Mouse (Mus musculus): ENCODE results near the gene Ski. TPM values are rescaled to one million over a fixed set of nuclear protein-coding genes. Genes with fewer than 3 reads are reported as not detected.
A peak's percentile ranks its signal among the peaks of the same experiment; 100 is the strongest.

Gene Ski
- total RNA-seq, 4 experiments from 2014 or later = 44.5 to 53.3 (median 49.0) TPM

DNA sequence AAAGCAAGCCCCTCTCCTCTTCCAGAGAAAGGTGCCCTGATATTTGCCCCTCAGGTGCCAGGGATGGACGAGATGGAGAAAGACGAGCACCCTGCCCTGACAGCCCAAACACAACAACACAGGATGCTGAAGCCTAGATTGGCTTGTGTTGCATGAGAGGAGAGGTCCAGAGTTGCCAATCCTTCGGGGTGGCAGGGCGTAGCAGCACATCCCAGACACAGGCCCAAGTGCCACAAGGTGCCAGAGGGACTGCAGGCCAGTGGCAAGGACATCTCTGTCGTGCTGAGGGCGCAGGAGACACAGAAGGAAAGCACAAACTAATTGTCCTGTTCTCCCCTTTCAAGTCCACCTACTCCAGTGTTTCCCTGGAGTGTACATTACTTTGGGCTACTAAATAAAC is 8.2 kb downstream of the Ski start:
- DNase-seq (ENCODE audit: low spot score) = no peak

DNA sequence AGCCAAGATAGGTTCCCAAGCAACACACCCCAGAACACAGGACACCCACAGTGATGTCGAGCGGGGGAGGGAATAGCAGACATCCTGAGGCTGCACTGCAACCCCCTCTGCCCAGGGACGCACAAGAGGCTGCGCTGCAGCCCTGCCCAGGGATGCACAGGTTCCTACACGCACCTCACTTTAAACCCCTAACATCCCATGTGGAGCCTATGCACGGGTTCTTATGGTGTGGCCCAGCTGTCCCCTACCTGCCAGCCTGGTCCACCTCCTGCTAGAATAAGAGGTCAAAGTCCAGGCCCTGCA is 8.7 kb downstream of the Ski start:
- no peak for DNase-seq (ENCODE audit: low spot score)

DNA sequence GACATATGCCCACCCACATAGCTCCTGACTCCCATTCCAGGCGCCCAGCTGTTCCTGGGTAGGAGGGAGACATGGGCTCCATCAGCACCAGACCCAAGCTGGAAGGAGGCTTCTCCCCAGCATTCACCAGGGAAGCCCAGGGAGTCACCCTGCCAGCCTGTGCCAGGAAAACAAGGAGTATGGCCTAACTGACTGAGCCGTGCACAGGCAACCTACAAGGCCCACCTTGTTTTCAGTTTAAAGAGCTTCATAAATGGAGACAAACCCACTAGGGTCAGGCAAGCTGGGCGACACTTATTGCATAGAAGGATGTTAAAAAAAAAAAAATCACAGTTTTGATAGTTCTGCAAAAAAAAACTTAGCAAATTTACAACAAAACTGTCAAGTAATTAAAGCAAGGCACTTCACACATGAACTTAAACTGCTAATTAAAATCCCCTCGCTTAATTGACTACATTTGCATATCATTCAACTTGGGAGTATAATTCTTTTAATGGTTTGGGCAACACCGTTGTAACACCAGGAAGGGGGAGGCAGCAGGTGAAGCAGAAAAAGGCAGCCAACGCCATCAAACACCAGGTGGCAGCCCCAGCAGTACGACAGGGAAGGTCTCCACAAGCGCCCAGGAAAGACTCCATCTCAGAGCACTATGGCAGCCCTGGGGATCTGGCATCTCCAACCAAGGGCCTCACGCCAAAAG is 9.2 kb downstream of the Ski start:
- DNase-seq (ENCODE audit: low spot score) = no peak

DNA sequence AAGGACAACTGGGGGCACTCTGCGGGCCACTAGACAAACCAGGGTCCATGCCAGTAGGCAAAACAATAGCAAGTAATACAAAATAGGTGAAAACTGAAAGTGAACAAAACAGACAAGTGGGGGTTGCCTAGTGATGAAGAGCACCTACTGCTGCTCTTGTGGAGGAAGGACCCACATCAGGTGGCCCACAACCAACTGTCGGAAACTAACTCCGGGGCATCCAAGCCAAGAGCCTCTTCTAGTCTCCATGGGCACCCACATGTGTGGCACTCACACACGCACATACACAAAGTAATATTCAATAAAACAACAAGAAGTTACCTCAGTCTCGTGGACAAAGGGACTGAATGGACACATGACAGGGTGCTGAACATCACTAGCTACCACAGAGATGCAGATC is 12.9 kb downstream of the Ski start:
- no peak for DNase-seq (ENCODE audit: low spot score)

DNA sequence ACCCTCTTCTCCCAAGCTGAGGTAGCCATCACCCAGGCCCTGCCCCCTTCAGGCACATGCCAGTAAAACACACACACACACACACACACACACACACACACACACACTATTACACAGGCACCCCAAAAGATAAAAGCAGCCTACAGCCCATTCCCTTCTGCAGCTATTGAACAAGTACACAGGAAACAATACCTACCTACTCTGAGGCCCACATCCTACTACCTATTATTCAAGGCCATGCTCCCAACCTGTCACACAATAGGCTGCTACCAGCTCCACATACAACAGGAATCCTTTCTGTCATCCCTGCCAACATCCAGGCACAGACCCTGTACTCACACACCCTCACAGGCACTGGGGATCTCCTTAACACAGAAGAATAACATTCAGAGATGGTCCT is 13.3 kb downstream of the Ski start:
- DNase-seq (ENCODE audit: low spot score) = no peak

DNA sequence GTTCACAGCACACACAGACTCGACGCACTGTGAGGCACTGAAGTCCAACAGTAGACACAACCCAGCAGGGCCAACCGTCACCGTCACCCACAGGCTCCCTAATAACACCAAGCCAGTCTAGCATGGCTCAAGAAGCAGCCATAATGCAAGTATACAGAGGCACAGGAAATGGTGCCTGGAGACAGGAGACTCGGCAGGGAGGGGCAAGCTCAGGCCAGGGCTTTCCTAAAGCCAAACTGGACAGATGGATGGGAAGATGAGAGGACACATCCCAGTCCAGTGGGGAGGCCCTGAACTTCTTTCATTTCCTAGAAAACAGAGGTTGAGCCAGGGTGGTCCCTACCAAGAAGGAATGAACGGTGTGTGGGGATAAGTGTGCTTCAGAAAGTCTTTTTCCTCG is 13.8 kb downstream of the Ski start:
- DNase-seq (ENCODE audit: low spot score) = no peak

DNA sequence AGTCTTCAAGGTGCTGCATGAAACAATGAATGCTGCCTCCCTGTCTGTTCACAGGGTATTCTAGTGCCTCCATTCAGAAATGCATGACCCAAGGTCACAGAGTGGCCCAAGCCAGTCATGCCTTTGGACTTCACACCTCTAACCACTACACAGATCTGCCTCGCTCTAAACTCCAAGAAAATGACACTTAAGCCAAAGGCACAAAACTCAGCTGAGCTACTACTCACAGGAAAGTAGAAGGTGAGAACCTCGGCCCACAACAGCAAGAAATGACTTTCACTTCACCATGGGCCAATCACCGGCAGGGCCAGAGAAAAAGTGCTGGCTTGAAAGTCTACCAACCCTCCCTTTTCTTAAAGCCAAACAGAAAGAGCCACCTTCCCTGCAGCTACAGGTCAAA is 14.6 kb downstream of the Ski start:
- DNase-seq (ENCODE audit: low spot score) = no peak

DNA sequence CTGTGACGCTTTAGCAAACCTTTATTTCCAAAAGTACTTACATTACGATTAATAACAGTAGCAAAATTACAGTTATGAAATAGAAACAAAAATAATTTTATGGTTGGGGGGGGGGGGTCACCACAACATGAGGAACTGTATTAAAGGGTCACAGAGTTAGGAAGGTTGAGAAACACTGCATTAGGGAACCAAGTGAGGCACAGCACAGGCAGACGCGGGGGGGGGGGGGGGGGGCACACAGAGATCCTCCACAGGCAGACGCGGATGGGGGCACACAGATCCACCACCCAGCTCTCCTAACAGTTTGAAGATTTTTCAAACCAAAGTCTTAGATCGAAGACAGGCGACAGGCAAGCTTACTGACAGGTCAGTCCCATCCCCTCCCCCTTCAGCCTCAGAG is 15.9 kb downstream of the Ski start:
- DNase-seq (ENCODE audit: low spot score) = no peak

DNA sequence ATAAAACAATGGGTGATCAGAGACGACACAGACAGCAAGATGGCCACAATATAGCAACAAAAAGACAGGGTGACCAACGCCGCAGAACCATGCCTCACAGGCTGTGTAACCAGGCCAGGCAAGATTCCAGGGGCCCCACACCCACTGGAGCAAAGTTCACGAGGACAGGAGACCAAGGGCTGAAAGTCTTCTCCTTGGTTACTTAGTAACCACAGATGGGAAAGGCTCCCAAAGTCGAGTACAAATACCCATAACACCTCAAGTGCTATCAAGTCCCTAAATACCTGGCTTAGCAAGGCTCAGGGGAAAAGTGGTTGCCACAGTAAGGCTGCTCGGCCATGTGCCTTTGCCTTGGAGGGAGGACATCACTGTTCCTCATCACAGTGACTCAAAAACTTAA is 16.5 kb downstream of the Ski start:
- no peak for DNase-seq (ENCODE audit: low spot score)

DNA sequence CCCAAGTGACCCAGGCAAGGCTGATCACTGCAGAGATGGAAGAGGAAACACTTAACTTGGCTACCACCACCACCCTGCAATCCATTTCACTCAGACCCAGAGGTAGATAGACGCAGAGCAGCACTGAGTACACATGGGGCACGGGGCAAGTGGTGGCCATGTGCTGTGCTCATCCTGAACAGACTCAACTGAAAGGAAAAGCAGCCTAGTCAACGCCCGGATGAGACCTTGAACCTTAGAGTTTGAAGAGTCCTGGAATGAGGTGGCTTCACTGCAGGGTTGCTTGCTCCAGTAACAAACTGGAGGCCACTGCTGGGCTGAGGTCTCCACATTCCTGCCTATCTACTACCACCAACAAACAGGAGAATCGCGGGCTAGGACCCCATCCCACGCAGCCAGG is 20.6 kb downstream of the Ski start:
- no peak for DNase-seq (ENCODE audit: low spot score)

DNA sequence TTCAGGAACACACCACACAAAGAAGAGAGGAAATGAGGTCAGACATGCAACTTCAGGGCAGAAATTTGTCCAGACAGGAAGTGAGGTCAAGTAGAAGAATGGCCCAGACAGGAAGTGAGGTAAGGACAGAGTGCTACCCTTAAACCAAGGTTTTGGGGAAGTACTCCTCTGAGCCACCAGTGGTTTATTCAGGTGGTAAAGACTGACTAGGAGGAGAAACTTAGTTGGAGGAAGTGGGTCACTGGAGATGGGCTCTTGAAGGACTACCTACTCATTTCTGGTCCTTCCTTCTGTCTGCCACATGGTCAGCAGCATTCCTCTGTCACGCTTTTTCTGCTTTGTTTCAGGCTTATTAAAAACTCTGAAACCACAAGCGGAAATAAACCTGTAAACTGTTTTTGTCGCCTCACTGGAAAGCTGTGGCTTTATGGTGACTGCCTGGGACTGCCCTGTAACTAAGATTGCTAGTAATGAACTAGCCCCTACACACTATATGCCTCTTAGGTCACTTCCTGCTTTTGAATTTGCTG is 21.5 kb downstream of the Ski start:
- no peak for DNase-seq (ENCODE audit: low spot score)

DNA sequence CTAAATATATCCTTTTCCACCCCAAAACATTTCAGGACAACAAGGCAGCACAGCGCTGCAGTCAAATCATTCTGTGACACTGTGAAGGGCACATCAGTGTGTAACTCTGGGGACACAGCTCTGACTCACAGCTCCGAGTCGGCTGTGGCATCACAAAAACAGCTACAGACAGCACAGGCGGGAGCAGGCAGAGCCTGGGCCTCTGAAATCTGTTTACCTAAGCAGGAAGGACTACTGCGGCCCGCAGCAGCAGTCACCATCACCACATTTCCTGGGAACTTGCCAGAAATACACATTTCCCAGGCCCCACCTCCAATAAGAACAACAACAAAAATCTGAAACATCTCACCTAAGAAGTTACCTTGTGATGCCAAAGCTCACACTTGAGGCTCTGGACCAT is 24.7 kb downstream of the Ski start:
- DNase-seq (ENCODE audit: low spot score) = no peak

DNA sequence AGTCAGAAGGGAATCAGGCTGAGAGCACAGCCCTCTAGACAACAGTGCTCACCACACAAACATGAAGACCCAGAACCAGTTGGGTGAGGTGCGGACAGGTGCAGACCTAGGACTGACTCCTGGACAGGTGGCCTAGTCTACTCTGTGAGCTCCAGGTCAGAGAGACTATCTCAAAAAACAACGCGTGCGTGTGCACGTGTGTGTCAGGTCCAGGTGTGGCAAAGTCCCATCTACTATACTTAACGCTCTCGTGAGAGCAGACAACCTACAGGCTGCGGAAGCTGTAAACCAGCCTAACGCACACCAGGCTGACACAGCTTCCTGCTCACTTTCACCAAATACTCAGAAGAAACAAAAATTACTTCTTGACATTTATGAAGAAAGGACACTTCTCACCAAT is 27.2 kb downstream of the Ski start:
- DNase-seq (ENCODE audit: low spot score) = no peak

DNA sequence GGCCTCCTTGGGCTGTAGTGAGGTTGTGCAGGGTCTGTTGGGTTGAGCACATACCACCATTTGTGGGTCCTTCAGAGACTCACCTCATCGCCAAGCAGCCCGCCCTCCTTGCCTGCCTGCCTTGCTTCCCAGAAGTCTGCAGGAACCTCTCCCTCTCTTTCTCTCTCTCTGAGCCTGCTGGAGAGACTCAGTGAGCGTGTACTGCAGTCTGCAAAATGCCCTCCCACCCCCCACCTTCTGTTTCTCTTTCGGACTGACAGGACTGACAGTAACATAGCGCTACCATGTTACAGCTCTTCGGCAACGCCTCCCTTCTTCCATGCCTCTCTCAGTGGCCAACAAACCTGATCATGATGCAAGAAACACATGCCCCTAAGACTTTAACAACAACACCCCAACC is 32.1 kb downstream of the Ski start:
- DNase-seq (ENCODE audit: low spot score) = no peak

DNA sequence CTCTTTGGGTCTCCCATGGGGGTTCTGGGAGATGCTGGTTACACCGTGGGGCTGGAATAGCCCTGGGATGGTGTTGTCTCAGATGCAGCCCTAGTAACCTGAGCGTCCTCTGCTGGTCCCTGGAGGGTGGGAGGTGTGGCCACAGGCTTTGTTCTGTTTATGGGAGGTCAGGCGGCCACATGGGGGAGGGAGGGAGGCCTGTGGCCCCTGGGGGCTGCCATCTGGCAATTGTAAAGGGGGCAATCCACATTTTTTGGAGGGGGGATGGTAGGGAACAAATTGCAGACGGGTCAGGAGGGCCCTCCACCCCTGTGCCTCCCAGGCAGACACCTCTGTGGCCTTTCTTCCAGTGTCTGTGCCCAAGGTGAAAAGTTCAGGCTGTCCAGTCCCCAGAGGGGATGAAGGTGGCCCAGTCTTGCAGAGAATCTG is 32.7 kb downstream of the Ski start:
- no peak for DNase-seq (ENCODE audit: low spot score)

DNA sequence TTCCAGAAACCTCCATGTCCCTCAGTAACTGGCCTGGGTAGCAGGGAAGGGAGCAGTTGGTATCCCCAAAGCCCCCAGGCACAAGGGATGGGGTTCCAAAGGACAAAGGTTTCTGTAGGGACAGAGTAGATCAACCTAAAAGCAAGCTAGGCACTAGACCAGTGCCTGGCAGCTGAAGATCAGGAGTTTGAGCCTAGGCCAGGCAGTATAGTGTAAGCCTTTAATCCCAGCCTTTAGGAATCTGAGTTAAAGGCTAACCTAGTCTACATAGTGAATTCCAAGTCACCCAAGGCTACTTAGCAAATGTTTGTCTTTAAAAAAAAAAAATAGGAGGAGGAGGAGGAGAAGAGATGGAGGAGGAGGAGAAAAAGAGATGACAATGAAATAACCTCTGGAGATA is 33.6 kb downstream of the Ski start:
- DNase-seq (ENCODE audit: low spot score) = no peak

DNA sequence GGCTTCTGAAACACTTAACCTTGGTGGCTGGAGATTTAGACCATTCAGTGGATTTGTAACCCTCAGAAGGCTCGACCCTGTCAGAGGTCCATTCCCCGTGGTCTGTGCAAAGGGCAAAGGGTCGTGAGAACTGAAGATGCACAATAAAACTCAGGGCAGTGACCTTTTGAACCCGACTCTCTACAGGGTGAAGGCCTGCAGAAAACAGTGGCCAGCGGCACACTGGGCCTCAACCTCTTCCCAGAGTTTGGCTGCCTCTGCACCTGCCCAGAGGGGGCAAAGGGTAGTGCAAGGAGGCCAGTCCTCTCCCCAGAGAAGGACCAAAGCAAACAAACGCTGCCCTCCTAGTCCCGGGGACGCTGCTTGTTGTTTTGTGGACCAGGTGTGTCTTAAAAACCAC is 34.1 kb downstream of the Ski start:
- DNase-seq (ENCODE audit: low spot score) = no peak

DNA sequence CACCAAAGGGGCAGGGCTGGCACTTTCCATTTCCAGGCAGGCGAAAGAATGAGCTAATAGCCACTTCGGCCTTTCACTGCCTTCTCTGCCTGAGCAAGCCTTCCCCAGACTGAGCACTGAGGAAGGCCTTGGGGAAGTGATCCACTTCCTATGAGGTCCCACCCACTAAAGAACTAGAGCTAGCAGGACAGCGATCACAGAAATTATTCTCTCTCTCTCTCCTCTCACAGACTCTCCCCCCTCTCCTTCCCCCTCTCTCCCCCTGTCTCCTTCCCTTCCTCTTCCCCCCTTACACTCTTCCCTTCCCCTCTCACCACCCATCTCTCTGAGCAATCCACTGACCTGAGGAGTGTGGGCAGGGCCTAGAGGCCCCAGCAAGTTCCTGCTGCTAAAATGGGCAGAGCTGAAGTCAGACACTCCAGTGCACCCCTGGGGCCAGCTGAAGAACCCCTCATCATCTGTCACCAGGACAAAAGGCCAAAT is 35.2 kb downstream of the Ski start:
- peak; percentile 71 for DNase-seq (ENCODE audit: low spot score)

DNA sequence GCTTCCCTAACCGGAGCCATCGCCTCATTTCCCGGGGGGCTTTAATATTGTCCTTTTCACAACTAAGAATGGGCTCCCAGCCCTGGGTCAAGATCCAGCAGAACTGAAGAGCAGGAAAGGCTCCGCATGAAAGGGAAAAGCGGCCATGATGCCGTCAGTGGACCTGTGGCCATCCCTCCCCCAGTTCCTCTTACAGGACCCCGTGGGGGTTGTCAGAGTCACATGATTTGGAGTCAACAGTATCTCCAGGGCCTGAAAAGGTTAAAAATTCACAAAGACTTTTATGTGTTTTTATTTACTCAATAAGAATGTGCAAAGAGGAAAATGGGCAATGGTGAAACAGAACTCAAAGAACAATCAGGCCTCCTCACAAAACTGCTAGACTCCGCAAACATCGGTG is 36.5 kb downstream of the Ski start:
- DNase-seq (ENCODE audit: low spot score) = no peak

DNA sequence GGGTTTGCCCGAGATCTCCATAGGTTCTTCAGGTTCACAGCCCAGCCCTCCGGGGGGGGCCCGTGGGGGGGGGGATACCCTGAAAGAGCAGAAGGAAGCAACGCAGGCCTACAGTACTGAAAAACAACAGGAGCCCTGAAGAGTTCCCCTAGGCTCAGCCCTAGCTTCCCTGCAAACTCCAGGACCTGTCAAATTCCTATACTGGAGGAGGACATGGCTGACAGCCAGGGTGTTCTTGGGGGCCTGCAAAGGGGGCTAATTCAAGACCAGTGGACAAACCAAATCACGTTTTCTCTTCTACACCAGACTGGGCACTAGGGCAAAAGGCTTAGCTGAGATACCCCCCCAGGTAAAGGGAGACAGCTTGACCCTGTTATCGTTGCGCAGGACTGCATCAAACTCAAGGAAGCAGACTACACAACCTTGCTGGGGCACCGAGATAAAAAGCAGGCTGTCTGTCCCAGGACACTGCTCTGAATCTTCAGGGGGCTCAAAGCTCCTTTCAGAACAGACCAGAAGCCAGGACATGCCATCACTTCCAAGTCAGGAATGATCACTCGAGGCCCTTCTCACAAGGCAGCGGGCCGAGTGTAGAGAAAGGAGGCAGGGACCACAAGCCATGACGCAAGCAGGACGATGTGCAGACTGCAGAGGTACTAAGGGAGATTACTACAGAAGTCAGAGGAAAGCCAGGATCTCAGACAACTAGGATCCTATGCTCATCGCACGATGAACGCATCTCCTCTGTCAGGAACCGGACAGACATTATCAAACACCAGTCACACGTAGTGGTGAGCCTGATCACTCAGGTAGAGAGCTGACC is 37.9 kb downstream of the Ski start:
- no peak for DNase-seq (ENCODE audit: low spot score)

DNA sequence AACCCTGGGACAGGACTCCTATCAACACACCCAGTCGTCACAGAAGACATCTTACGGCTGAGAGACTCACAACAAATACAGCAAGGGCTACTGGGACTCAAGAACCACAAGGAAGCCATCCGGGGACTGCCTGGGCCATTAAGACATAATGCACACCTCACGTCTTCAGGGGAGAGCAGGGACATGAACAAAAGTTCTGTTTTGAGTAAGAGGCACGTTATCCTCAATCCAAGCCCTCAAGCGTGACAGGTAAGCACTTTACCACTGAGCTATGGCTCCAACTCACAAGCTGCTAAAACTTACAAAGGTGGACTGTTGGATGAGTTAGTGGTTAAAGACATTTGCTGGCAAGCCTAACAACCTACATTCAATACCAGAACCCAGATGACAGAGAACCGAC is 39.2 kb downstream of the Ski start:
- DNase-seq (ENCODE audit: low spot score) = no peak

DNA sequence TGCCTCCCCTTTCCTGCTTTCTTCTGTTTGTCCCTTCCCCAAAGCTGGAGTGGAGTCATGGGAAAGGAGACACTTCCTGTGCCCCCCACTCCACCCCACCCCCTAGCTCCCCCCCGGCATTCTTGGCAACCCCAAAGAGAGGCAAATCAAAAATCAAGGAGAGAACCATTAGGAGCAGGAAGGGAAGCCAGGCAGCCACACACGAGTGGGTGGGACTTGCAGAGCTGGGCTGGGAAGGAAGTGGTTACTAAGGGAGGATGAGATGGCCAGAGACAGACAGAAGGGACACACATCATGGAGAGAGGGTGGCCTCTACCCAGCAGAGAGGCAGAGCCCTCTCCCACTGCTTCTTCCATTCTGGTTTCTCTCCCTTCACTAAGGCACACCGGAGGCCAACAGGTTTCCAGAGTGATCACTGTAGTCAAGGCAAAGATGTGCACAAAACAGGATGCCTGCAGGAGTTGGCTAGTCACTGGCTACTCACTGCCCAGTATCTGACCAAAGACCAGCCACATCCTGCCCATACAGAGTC is 43.3 kb downstream of the Ski start:
- peak; percentile 60 for DNase-seq (ENCODE audit: low spot score)

DNA sequence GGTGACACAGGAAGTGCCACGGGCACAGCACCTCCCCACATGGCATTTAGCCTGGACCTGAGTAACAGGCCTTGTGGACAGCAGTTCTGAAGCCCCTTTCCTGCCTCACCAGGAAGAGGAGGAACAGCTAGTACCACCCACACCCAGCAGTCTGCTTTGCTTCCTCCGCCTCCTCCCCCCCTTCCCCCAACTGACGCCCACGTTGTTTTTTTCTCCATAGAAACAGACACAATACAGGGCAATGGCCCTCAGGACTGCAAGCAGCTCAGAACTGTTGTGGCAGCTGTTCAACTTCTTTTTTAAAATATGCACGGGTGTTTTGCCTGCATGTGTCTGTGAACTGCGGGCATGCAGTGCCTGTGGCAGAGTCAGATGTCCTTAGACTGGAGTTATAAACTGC is 44.1 kb downstream of the Ski start:
- peak; percentile 87 for DNase-seq (ENCODE audit: low spot score)

Measured in heart, adult 8-10 months (tissue).